Mouse (Mus musculus) erythroblast, adult 5-6 weeks (primary cell): Measurements from ENCODE around the gene Decr2. TPM values are rescaled to one million over a fixed set of nuclear protein-coding genes. Genes with fewer than 3 reads are reported as not detected.

Experiments used
- ATAC-seq: replicated peaks from 2 replicates; pipeline ENCODE4 v1.8.0; 2016; ENCODE audit warnings: moderate number of reproducible peaks, mild to moderate bottlenecking, moderate TSS enrichment, inconsistent platforms; ENCODE audit not compliant: poor library complexity, low FRiP score, severe bottlenecking
- total RNA-seq, 2 experiments: library from RNA; stranded (forward) in 1 of 2; stranded (reverse) in 1 of 2; fragments of 150-400 nt in 1 of 2; fragments of 200-764, 138-1000 nt in 1 of 2; gene quantifications; 2 replicates each; pipeline versions ENCODE4 v1.2.3 to v1.2.4; 2015 to 2017; ENCODE audit warnings: low replicate concordance in 2 of 2

Decr2 gene
- total RNA-seq, 2 experiments from 2014 or later: 3.2 TPM; not detected in 1

- ATAC-seq: no peak
Measured at GRCm38 (mm10) chr17:26032037-26032436, 58.1 kb downstream of the Decr2 start.

- no peak for ATAC-seq
Measured at GRCm38 (mm10) chr17:26031583-26031982, 58.6 kb downstream of the Decr2 start.

Other genes starting within 250 kb of the Decr2 start
- gene Gm20683, start 248.6 kb downstream of the Decr2 start, total RNA-seq (2015; ENCODE audit: low replicate concordance): 0.84 TPM in 1 of 2 replicates, not detected in the other
- 2.6 TPM in 1 of 2 replicates, not detected in the other for gene Gm20683, start 248.6 kb downstream of the Decr2 start, total RNA-seq (2017; ENCODE audit: low replicate concordance)
- 3.3 and 9.8 TPM in 2 replicates for gene Rhot2, start 245.5 kb downstream of the Decr2 start, total RNA-seq (2015; ENCODE audit: low replicate concordance)
- 19.7 and 28.6 TPM in 2 replicates for gene Rhot2, start 245.5 kb downstream of the Decr2 start, total RNA-seq (2017; ENCODE audit: low replicate concordance)
- gene Wdr90, start 228.8 kb downstream of the Decr2 start, total RNA-seq (2015; ENCODE audit: low replicate concordance): 12.5 and 17.6 TPM in 2 replicates
- gene Wdr90, start 228.8 kb downstream of the Decr2 start, total RNA-seq (2017; ENCODE audit: low replicate concordance): 10.0 and 12.7 TPM in 2 replicates
- 9.4 and 9.8 TPM in 2 replicates for gene Mcrip2, start 221.6 kb downstream of the Decr2 start, total RNA-seq (2015; ENCODE audit: low replicate concordance)
- gene Mcrip2, start 221.6 kb downstream of the Decr2 start, total RNA-seq (2017; ENCODE audit: low replicate concordance): 1.7 and 8.0 TPM in 2 replicates
- gene Mettl26, start 215.3 kb downstream of the Decr2 start, total RNA-seq (2015; ENCODE audit: low replicate concordance): 7.3 and 9.4 TPM in 2 replicates
- 3.7 and 5.3 TPM in 2 replicates for gene Mettl26, start 215.3 kb downstream of the Decr2 start, total RNA-seq (2017; ENCODE audit: low replicate concordance)
- not detected in 2 replicates for gene Wfikkn1, start 209.5 kb downstream of the Decr2 start, total RNA-seq (2015; ENCODE audit: low replicate concordance)
- gene Wfikkn1, start 209.5 kb downstream of the Decr2 start, total RNA-seq (2017; ENCODE audit: low replicate concordance): 1.0 TPM in 1 of 2 replicates, not detected in the other
- gene Rab40c, start 170.6 kb downstream of the Decr2 start, total RNA-seq (2015; ENCODE audit: low replicate concordance): 2.3 and 6.7 TPM in 2 replicates
- gene Rab40c, start 170.6 kb downstream of the Decr2 start, total RNA-seq (2017; ENCODE audit: low replicate concordance): 1.2 and 1.5 TPM in 2 replicates
- 1,336 and 1,664 TPM in 2 replicates for gene Pigq, start 145.4 kb downstream of the Decr2 start, total RNA-seq (2015; ENCODE audit: low replicate concordance)
- 1,480 and 1,728 TPM in 2 replicates for gene Pigq, start 145.4 kb downstream of the Decr2 start, total RNA-seq (2017; ENCODE audit: low replicate concordance)
- gene Nhlrc4, start 145.4 kb downstream of the Decr2 start, total RNA-seq (2015; ENCODE audit: low replicate concordance): 49.2 and 66.7 TPM in 2 replicates
- gene Nhlrc4, start 145.4 kb downstream of the Decr2 start, total RNA-seq (2017; ENCODE audit: low replicate concordance): 40.7 and 62.0 TPM in 2 replicates
- not detected in 2 replicates for gene A930017K11Rik, start 137.8 kb downstream of the Decr2 start, total RNA-seq (2015; ENCODE audit: low replicate concordance)
- not detected in 2 replicates for gene A930017K11Rik, start 137.8 kb downstream of the Decr2 start, total RNA-seq (2017; ENCODE audit: low replicate concordance)
- gene Capn15, start 104.5 kb downstream of the Decr2 start, total RNA-seq (2015; ENCODE audit: low replicate concordance): 1.2 and 1.5 TPM in 2 replicates
- gene Capn15, start 104.5 kb downstream of the Decr2 start, total RNA-seq (2017; ENCODE audit: low replicate concordance): 1.4 and 2.4 TPM in 2 replicates
- not detected in 2 replicates for gene Rab11fip3, start 20.8 kb downstream of the Decr2 start, total RNA-seq (2015; ENCODE audit: low replicate concordance)
- gene Rab11fip3, start 20.8 kb downstream of the Decr2 start, total RNA-seq (2017; ENCODE audit: low replicate concordance): 0.17 and 0.42 TPM in 2 replicates
- gene Nme4, start 5.3 kb upstream of the Decr2 start, total RNA-seq (2015; ENCODE audit: low replicate concordance): 10.0 and 15.9 TPM in 2 replicates
- 4.2 and 5.2 TPM in 2 replicates for gene Nme4, start 5.3 kb upstream of the Decr2 start, total RNA-seq (2017; ENCODE audit: low replicate concordance)
- 9.6 and 13.2 TPM in 2 replicates for gene Tmem8, start 23.0 kb upstream of the Decr2 start, total RNA-seq (2015; ENCODE audit: low replicate concordance)
- 4.3 and 5.0 TPM in 2 replicates for gene Tmem8, start 23.0 kb upstream of the Decr2 start, total RNA-seq (2017; ENCODE audit: low replicate concordance)
- 21.7 and 22.6 TPM in 2 replicates for gene Mrpl28, start 33.2 kb upstream of the Decr2 start, total RNA-seq (2015; ENCODE audit: low replicate concordance)
- 10.1 and 11.0 TPM in 2 replicates for gene Mrpl28, start 33.2 kb upstream of the Decr2 start, total RNA-seq (2017; ENCODE audit: low replicate concordance)
- 5.6 and 6.3 TPM in 2 replicates for gene Axin1, start 48.4 kb upstream of the Decr2 start, total RNA-seq (2015; ENCODE audit: low replicate concordance)
- 29.1 and 33.9 TPM in 2 replicates for gene Axin1, start 48.4 kb upstream of the Decr2 start, total RNA-seq (2017; ENCODE audit: low replicate concordance)
- gene Pdia2, start 108.8 kb upstream of the Decr2 start, total RNA-seq (2015; ENCODE audit: low replicate concordance): 6.5 TPM in 1 of 2 replicates, not detected in the other
- gene Pdia2, start 108.8 kb upstream of the Decr2 start, total RNA-seq (2017; ENCODE audit: low replicate concordance): 0.56 and 5.1 TPM in 2 replicates
- not detected in 2 replicates for gene Rgs11, start 112.6 kb upstream of the Decr2 start, total RNA-seq (2015; ENCODE audit: low replicate concordance)
- gene Rgs11, start 112.6 kb upstream of the Decr2 start, total RNA-seq (2017; ENCODE audit: low replicate concordance): 1.7 TPM in 1 of 2 replicates, not detected in the other
- not detected in 2 replicates for gene Arhgdig, start 117.4 kb upstream of the Decr2 start, total RNA-seq (2015; ENCODE audit: low replicate concordance)
- gene Arhgdig, start 117.4 kb upstream of the Decr2 start, total RNA-seq (2017; ENCODE audit: low replicate concordance): not detected in 2 replicates
- 2.3 and 4.2 TPM in 2 replicates for gene Fam234a, start 153.9 kb upstream of the Decr2 start, total RNA-seq (2015; ENCODE audit: low replicate concordance)
- 2.4 and 4.8 TPM in 2 replicates for gene Fam234a, start 153.9 kb upstream of the Decr2 start, total RNA-seq (2017; ENCODE audit: low replicate concordance)
- 11.7 and 16.3 TPM in 2 replicates for gene Luc7l, start 162.6 kb upstream of the Decr2 start, total RNA-seq (2015; ENCODE audit: low replicate concordance)
- 18.1 and 27.2 TPM in 2 replicates for gene Luc7l, start 162.6 kb upstream of the Decr2 start, total RNA-seq (2017; ENCODE audit: low replicate concordance)